Comparison of ENCODE assay signal across 8 mouse cellular contexts in the genomic region with DNA sequence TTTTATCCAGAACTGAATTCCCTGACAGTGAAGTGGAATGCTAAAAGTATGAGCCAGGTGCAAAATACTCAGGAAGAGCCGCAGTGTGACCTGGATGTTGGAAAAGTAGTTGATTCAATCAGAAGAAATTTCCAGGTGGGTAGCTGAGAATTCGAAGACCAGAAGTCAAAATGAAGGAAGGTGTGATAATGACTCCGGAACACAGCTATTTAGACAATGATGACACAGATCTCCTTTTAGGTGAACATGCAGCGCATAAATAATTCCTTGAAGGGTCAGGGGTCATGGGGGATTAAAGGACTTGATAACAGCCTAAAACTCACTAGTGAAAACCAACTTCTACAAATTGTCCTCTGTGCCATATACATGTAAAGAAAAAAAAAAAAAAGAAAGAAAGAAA. TPM values are rescaled to one million over a fixed set of nuclear protein-coding genes. Genes with fewer than 3 reads are reported as not detected.
A peak's percentile ranks its signal among the peaks of the same experiment; 100 is the strongest.
DNase-seq lines count a peak whose midpoint lies in the region; ATAC-seq and TF ChIP-seq lines count a peak whose summit lies in the region.

No protein-coding gene starts in this region.

- H3K4me2 ChIP-seq in forebrain, embryonic 14.5 days (ENCODE audit: low read length), result peak overlapping the region; percentile 97; the same call in 1 of the 2 replicates
- no peak overlapping the region for H3K4me2 ChIP-seq in forebrain, embryonic 11.5 days (ENCODE audit: low read depth, low read length, severe bottlenecking)
- H3K4me2 ChIP-seq in liver, embryonic 11.5 days, result no peak overlapping the region
- peak overlapping the region; percentile 94; the same call in 1 of the 2 replicates for H3K4me2 ChIP-seq in hindbrain, postnatal 0 days (ENCODE audit: low read depth, low read length)
- peak overlapping the region; percentile 70; the same call in 1 of the 2 replicates for H3K4me2 ChIP-seq in stomach, embryonic 15.5 days

- H3K9ac ChIP-seq in forebrain, embryonic 14.5 days (ENCODE audit: low read length), result no peak overlapping the region
- H3K9ac ChIP-seq in forebrain, embryonic 11.5 days (ENCODE audit: low read length), result no peak overlapping the region
- H3K9ac ChIP-seq in liver, embryonic 11.5 days (ENCODE audit: low read depth, low read length), result no peak overlapping the region
- no peak overlapping the region for H3K9ac ChIP-seq in hindbrain, postnatal 0 days (replicated peaks; ENCODE audit: low read length)
- no peak overlapping the region for H3K9ac ChIP-seq in stomach, embryonic 15.5 days

- TF ChIP-seq CTCF in hindbrain, postnatal 0 days (IDR thresholded peaks at IDR 0.05; ENCODE audit: low read depth), result no peak

- 95% methylated on average over 4 of the region's 4 CpGs for WGBS in forebrain, embryonic 14.5 days
- WGBS in forebrain, embryonic 11.5 days, result 94% methylated on average over 4 of the region's 4 CpGs
- 91% methylated on average over 4 of the region's 4 CpGs for WGBS in liver, embryonic 11.5 days
- 97% methylated on average over 4 of the region's 4 CpGs for WGBS in hindbrain, postnatal 0 days
- 90% methylated on average over 4 of the region's 4 CpGs for WGBS in stomach, embryonic 15.5 days

- no peaks in the 10 kb centered on the region for H3K9me3 ChIP-seq in forebrain, embryonic 14.5 days (replicated peaks; ENCODE audit: control insufficient read depth, low read length)
- H3K9me3 ChIP-seq in forebrain, embryonic 11.5 days (ENCODE audit: control insufficient read depth, low read length), result no peaks in the 10 kb centered on the region
- no peaks in the 10 kb centered on the region for H3K9me3 ChIP-seq in liver, embryonic 11.5 days (ENCODE audit: control insufficient read depth, low read length)
- H3K9me3 ChIP-seq in hindbrain, postnatal 0 days (ENCODE audit: low read length), result no peaks in the 10 kb centered on the region
- no peaks in the 10 kb centered on the region for H3K9me3 ChIP-seq in stomach, embryonic 15.5 days

- no peak overlapping the region for H3K27ac ChIP-seq in forebrain, embryonic 14.5 days (ENCODE audit: low read depth, low read length)
- no peak overlapping the region for H3K27ac ChIP-seq in forebrain, embryonic 11.5 days (ENCODE audit: low read depth, low read length)
- H3K27ac ChIP-seq in liver, embryonic 11.5 days (ENCODE audit: low read depth, low read length), result peak overlapping the region; percentile 91; the same call in 1 of the 2 replicates
- peak overlapping the region; percentile 98 for H3K27ac ChIP-seq in hindbrain, postnatal 0 days
- peak overlapping the region; percentile 98 for H3K27ac ChIP-seq in stomach, embryonic 15.5 days

- intact Hi-C loops in left cerebral cortex, postnatal 4 days (cut with DNase I), result no loop called here

- ATAC-seq in forebrain, embryonic 14.5 days, result no peak
- ATAC-seq in forebrain, embryonic 11.5 days (replicated peaks; ENCODE audit: low FRiP score), result no peak
- ATAC-seq in liver, embryonic 11.5 days (replicated peaks; ENCODE audit: low FRiP score), result no peak
- no peak for ATAC-seq in hindbrain, postnatal 0 days
- ATAC-seq in stomach, embryonic 15.5 days (ENCODE audit: insufficient read depth, low FRiP score, low read depth), result no peak

- no peak for DNase-seq in forebrain, embryonic 14.5 days (ENCODE audit: low spot score)
- DNase-seq in forebrain, embryonic 11.5 days (ENCODE audit: low spot score), result no peak
- DNase-seq in liver, embryonic 11.5 days (ENCODE audit: low spot score), result no peak
- DNase-seq in liver, result no peak
- no peak for DNase-seq in hindbrain, postnatal 0 days (ENCODE audit: low spot score)
- no peak for DNase-seq in left cerebral cortex, postnatal 4 days
- DNase-seq in right cerebral cortex, adult 2 months (ENCODE audit: low spot score in 2 of 2), result no peak

- H3K36me3 ChIP-seq in forebrain, embryonic 14.5 days (ENCODE audit: control insufficient read depth, insufficient read depth, low read length), result peaks cover 21% of the 10 kb centered on the region
- H3K36me3 ChIP-seq in forebrain, embryonic 11.5 days (ENCODE audit: control insufficient read depth, insufficient read depth, low read length), result no peaks in the 10 kb centered on the region
- H3K36me3 ChIP-seq in liver, embryonic 11.5 days (ENCODE audit: control insufficient read depth, insufficient read depth, low read length), result peaks cover 7% of the 10 kb centered on the region; the same call in 1 of the 2 replicates
- H3K36me3 ChIP-seq in hindbrain, postnatal 0 days (ENCODE audit: insufficient read depth, low read length), result peaks cover 11% of the 10 kb centered on the region; the same call in 1 of the 2 replicates
- peaks cover 8% of the 10 kb centered on the region; the same call in 1 of the 2 replicates for H3K36me3 ChIP-seq in stomach, embryonic 15.5 days

- H3K4me1 ChIP-seq in forebrain, embryonic 14.5 days (ENCODE audit: control insufficient read depth, insufficient read depth, low read length), result peaks cover 6% of the 10 kb centered on the region
- 0 out of 2 replicates have a peak, but pooled peaks cover 3% of the 10 kb centered on the region for H3K4me1 ChIP-seq in forebrain, embryonic 11.5 days (replicated peaks; ENCODE audit: control insufficient read depth, insufficient read depth, low read length)
- peaks cover 18% of the 10 kb centered on the region for H3K4me1 ChIP-seq in liver, embryonic 11.5 days (replicated peaks; ENCODE audit: control insufficient read depth, insufficient read depth, low read length)
- H3K4me1 ChIP-seq in hindbrain, postnatal 0 days (ENCODE audit: insufficient read depth, low read length), result peaks cover 7% of the 10 kb centered on the region; the same call in 1 of the 2 replicates
- peaks cover 14% of the 10 kb centered on the region; the same call in 1 of the 2 replicates for H3K4me1 ChIP-seq in stomach, embryonic 15.5 days

- no peak overlapping the region for H3K4me3 ChIP-seq in forebrain, embryonic 14.5 days (ENCODE audit: low read depth, low read length)
- H3K4me3 ChIP-seq in forebrain, embryonic 11.5 days (ENCODE audit: low read depth, low read length), result no peak overlapping the region
- H3K4me3 ChIP-seq in liver, embryonic 11.5 days (ENCODE audit: low read depth, low read length), result no peak overlapping the region
- H3K4me3 ChIP-seq in hindbrain, postnatal 0 days (ENCODE audit: low read length), result no peak overlapping the region
- no peak overlapping the region for H3K4me3 ChIP-seq in stomach, embryonic 15.5 days (replicated peaks)

- H3K27me3 ChIP-seq in forebrain, embryonic 14.5 days (replicated peaks; ENCODE audit: control insufficient read depth, insufficient read depth, low read length), result no peaks in the 10 kb centered on the region
- H3K27me3 ChIP-seq in forebrain, embryonic 11.5 days (ENCODE audit: control insufficient read depth, insufficient read depth, low read length), result no peaks in the 10 kb centered on the region
- no peaks in the 10 kb centered on the region for H3K27me3 ChIP-seq in liver, embryonic 11.5 days (replicated peaks; ENCODE audit: control insufficient read depth, insufficient read depth, low read length)
- H3K27me3 ChIP-seq in hindbrain, postnatal 0 days (ENCODE audit: insufficient read depth, low read length), result no peaks in the 10 kb centered on the region
- H3K27me3 ChIP-seq in stomach, embryonic 15.5 days (replicated peaks), result no peaks in the 10 kb centered on the region

RNA-seq across cellular contexts. Expression of a gene that starts 0.6 kb away (rescaled TPM):
- 47.4 and 48.9 TPM in 2 replicates for polyA plus RNA-seq in forebrain, embryonic 14.5 days (2014; fragmentation: Nextera tagmentation; extraction: Ambion mirVana)
- 43.8 and 46.8 TPM in 2 replicates for polyA plus RNA-seq in forebrain, embryonic 11.5 days (2014; fragmentation: Nextera tagmentation; extraction: Ambion mirVana)
- 52.5 and 52.9 TPM in 2 replicates for polyA plus RNA-seq in liver, embryonic 11.5 days (2014; fragmentation: Nextera tagmentation; extraction: Ambion mirVana)
- total RNA-seq in hindbrain, postnatal 0 days (2014; rRNA removed), result 13.7 and 18.5 TPM in 2 replicates
- 32.5 and 36.4 TPM in 2 replicates for polyA plus RNA-seq in hindbrain, postnatal 0 days (2015; fragmentation: Nextera tagmentation; extraction: Ambion mirVana)
- 48.4 and 56.0 TPM in 2 replicates for polyA plus RNA-seq in stomach, embryonic 15.5 days (2015; fragmentation: Nextera tagmentation; extraction: Ambion mirVana)
- total RNA-seq in left cerebral cortex, postnatal 4 days (2021), result 10 to 100 TPM; 24.3 to 26.6 TPM

RNA-seq across cellular contexts. Expression of a gene that starts 18.0 kb away (rescaled TPM):
- polyA plus RNA-seq in forebrain, embryonic 14.5 days (2014; fragmentation: Nextera tagmentation; extraction: Ambion mirVana), result 16.3 and 17.4 TPM in 2 replicates
- 24.5 and 25.8 TPM in 2 replicates for polyA plus RNA-seq in forebrain, embryonic 11.5 days (2014; fragmentation: Nextera tagmentation; extraction: Ambion mirVana)
- 24.6 and 29.2 TPM in 2 replicates for polyA plus RNA-seq in liver, embryonic 11.5 days (2014; fragmentation: Nextera tagmentation; extraction: Ambion mirVana)
- 36.9 and 43.7 TPM in 2 replicates for total RNA-seq in hindbrain, postnatal 0 days (2014; rRNA removed)
- 10.7 and 12.3 TPM in 2 replicates for polyA plus RNA-seq in hindbrain, postnatal 0 days (2015; fragmentation: Nextera tagmentation; extraction: Ambion mirVana)
- polyA plus RNA-seq in stomach, embryonic 15.5 days (2015; fragmentation: Nextera tagmentation; extraction: Ambion mirVana), result 20.9 and 27.0 TPM in 2 replicates
- 10 to 100 TPM; 18.9 to 21.8 TPM for total RNA-seq in left cerebral cortex, postnatal 4 days (2021)

RNA-seq across cellular contexts. Expression of a gene that starts 19.6 kb away (rescaled TPM):
- polyA plus RNA-seq in forebrain, embryonic 14.5 days (2014; fragmentation: Nextera tagmentation; extraction: Ambion mirVana), result 35.5 and 44.3 TPM in 2 replicates
- polyA plus RNA-seq in forebrain, embryonic 11.5 days (2014; fragmentation: Nextera tagmentation; extraction: Ambion mirVana), result 76.3 and 83.6 TPM in 2 replicates
- polyA plus RNA-seq in liver, embryonic 11.5 days (2014; fragmentation: Nextera tagmentation; extraction: Ambion mirVana), result 47.2 and 50.8 TPM in 2 replicates
- 35.5 and 42.9 TPM in 2 replicates for total RNA-seq in hindbrain, postnatal 0 days (2014; rRNA removed)
- 15.8 and 16.7 TPM in 2 replicates for polyA plus RNA-seq in hindbrain, postnatal 0 days (2015; fragmentation: Nextera tagmentation; extraction: Ambion mirVana)
- 37.3 and 40.1 TPM in 2 replicates for polyA plus RNA-seq in stomach, embryonic 15.5 days (2015; fragmentation: Nextera tagmentation; extraction: Ambion mirVana)
- 10 to 100 TPM; 57.8 to 61.9 TPM for total RNA-seq in left cerebral cortex, postnatal 4 days (2021)

Comparison
In these comparisons a context has a peak if more than half of its experiments do, and no peak if none do; other contexts are left out.
1. H3K4me2 ChIP-seq: peak in forebrain, embryonic 14.5 days (single experiment), hindbrain, postnatal 0 days (single experiment) and stomach, embryonic 15.5 days (single experiment); none in forebrain, embryonic 11.5 days (single experiment) and liver, embryonic 11.5 days (single experiment).
2. H3K27ac ChIP-seq: peak in liver, embryonic 11.5 days (single experiment), hindbrain, postnatal 0 days (single experiment) and stomach, embryonic 15.5 days (single experiment); none in forebrain, embryonic 14.5 days (single experiment) and forebrain, embryonic 11.5 days (single experiment).